Mouse (Mus musculus) embryonic facial prominence, embryonic 11.5 days (tissue): ENCODE measurements around the gene Aldh3b3. TPM values are rescaled to one million over a fixed set of nuclear protein-coding genes. Genes with fewer than 3 reads are reported as not detected.

Experiments used
- ATAC-seq: fragments of 200-750 bp; cut with Nextera tagmentation; replicated peaks from 2 replicates; pipeline ENCODE4 v1.8.0; 2017; ENCODE audit warnings: low read depth; ENCODE audit not compliant: insufficient number of reproducible peaks, low FRiP score, low TSS enrichment
- DNase-seq: peaks from one replicate; pipeline ENCODE4 v3.0.0-alpha.2; 2015; ENCODE audit warnings: low spot score
- H3K27ac ChIP-seq: fragments of 300-500 bp; sonication (generic); replicated peaks from 2 replicates; pipeline ENCODE4 v1.5.1; 2014; ENCODE audit warnings: mild to moderate bottlenecking, low read depth, low read length, control low read depth
- H3K27me3 ChIP-seq: fragments of 300-500 bp; sonication (generic); 2 replicates; pipeline ENCODE4 v1.6.1; 2014; ENCODE audit warnings: mild to moderate bottlenecking, low read length, moderate library complexity, mixed read lengths; ENCODE audit not compliant: control insufficient read depth, insufficient read depth
- H3K36me3 ChIP-seq: fragments of 300-500 bp; sonication (generic); replicated peaks from 2 replicates; pipeline ENCODE4 v1.6.1; 2014; ENCODE audit warnings: low read depth, mild to moderate bottlenecking, low read length, moderate library complexity, mixed read lengths; ENCODE audit not compliant: control insufficient read depth, insufficient read depth
- H3K4me1 ChIP-seq: fragments of 300-500 bp; sonication (generic); 2 replicates; pipeline ENCODE4 v1.6.1; 2014; ENCODE audit warnings: low read length, mixed read lengths; ENCODE audit not compliant: control insufficient read depth, insufficient read depth
- H3K4me2 ChIP-seq: fragments of 300-500 bp; sonication (generic); 2 replicates; pipeline ENCODE4 v1.6.1; 2014; ENCODE audit warnings: low read depth, mild to moderate bottlenecking, control low read depth, low read length, moderate library complexity
- H3K4me3 ChIP-seq: fragments of 300-500 bp; sonication (generic); 2 replicates; pipeline ENCODE4 v1.5.1; 2014; ENCODE audit warnings: low read depth, low read length, control low read depth
- H3K9ac ChIP-seq: fragments of 300-500 bp; sonication (generic); replicated peaks from 2 replicates; pipeline ENCODE4 v1.6.1; 2014; ENCODE audit warnings: mild to moderate bottlenecking, control low read depth, low read length
- H3K9me3 ChIP-seq: fragments of 300-500 bp; sonication (generic); replicated peaks from 2 replicates; pipeline ENCODE4 v1.6.1; 2016; ENCODE audit warnings: mild to moderate bottlenecking, low read length, inconsistent platforms, mixed read lengths; ENCODE audit not compliant: control insufficient read depth
- WGBS: fragments of 180-500 bp; shearing (Covaris S2); extraction: QIAGEN DNeasy Blood & Tissue Kit; methylation state at CpG from one replicate; pipeline ENCODE4 v1.1.7; 2014; 5-methylcytosine and 5-hydroxymethylcytosine counted together
- polyA plus RNA-seq: library from polyadenylated mRNA; unstranded; fragments of >200 nt; fragmentation: Nextera tagmentation; extraction: Ambion mirVana; gene quantifications from 2 replicates; pipeline ENCODE4 v1.2.1, GENCODE M21; 2014

The Aldh3b3 gene
- polyA plus RNA-seq, 1 experiment from 2014 or later = not detected

DNA sequence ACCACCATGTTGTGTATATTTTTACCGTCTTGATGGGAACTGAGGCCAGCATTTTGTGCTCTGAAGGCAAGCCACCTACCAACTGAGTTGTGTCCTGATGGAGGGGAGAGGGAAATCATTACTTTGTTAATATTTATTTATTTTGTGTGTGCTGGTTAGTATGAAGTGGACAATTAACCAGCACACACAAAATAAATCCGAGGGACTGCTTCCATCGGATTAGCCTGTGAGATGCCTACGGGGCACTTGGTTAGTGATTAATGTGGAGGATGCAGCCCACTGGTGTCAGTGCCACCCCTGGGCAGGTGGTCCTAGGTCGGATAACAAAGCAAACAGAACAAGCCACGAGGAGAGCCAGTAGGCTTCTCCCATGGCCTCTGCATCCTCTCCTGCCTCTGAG is 36.5 kb downstream of the Aldh3b3 start:
- H3K9ac ChIP-seq = no peak overlapping the region
- no peaks in the 10 kb centered on the region for H3K27me3 ChIP-seq
- H3K36me3 ChIP-seq = no peaks in the 10 kb centered on the region
- DNase-seq = no peak
- 68% methylated on average over 6 of the region's 6 CpGs for WGBS
- H3K4me3 ChIP-seq = no peak overlapping the region
- no peak for ATAC-seq
- no peaks in the 10 kb centered on the region for H3K4me1 ChIP-seq
- no peak overlapping the region for H3K27ac ChIP-seq
- no peak overlapping the region for H3K4me2 ChIP-seq
- no peaks in the 10 kb centered on the region for H3K9me3 ChIP-seq

DNA sequence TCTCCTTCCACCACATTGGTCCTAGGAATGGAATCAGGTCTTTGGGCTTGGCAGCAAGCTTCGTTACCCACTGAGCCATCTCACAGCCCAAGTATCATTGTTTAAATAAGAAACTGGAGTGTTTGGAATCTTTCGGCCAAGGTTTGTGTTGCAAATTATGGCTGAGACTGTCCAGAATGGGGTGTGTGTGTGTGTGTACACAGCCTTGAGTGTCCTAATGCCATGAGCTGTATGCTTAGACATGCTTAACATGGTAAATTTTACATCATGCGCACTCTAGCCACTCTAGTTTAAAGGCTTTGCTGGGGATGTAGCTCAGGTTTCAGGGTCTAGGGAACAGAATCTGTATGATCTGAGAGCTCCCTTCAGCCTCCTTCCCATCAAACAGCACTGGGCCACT is 37.1 kb downstream of the Aldh3b3 start:
- no peak for ATAC-seq
- DNase-seq = no peak
- H3K4me3 ChIP-seq = no peak overlapping the region

GRCm38 (mm10) chr19:3996106-3996505 is 37.7 kb downstream of the Aldh3b3 start:
- H3K36me3 ChIP-seq = no peaks in the 10 kb centered on the region
- H3K27me3 ChIP-seq = no peaks in the 10 kb centered on the region
- ATAC-seq (no peak), DNase-seq (no peak)
- H3K4me2 ChIP-seq = no peak overlapping the region
- H3K4me3 ChIP-seq = no peak overlapping the region
- H3K9ac ChIP-seq = no peak overlapping the region
- no peak overlapping the region for H3K27ac ChIP-seq
- WGBS = 64% methylated on average over 7 of the region's 7 CpGs
- no peaks in the 10 kb centered on the region for H3K9me3 ChIP-seq
- peaks cover 2% of the 10 kb centered on the region; the same call in 1 of the 2 replicates for H3K4me1 ChIP-seq

More for the DNA sequence above, 37.1 kb downstream of the Aldh3b3 start:
- Histone ChIP-seq H3K36me3 (no peaks in the 10 kb centered on the region), H3K4me2 (no peak overlapping the region), H3K9ac (no peak overlapping the region), H3K4me1 (no peaks in the 10 kb centered on the region), H3K9me3 (no peaks in the 10 kb centered on the region), H3K27ac (no peak overlapping the region), H3K27me3 (no peaks in the 10 kb centered on the region)
- WGBS = 83% methylated on average over 3 of the region's 3 CpGs

DNA sequence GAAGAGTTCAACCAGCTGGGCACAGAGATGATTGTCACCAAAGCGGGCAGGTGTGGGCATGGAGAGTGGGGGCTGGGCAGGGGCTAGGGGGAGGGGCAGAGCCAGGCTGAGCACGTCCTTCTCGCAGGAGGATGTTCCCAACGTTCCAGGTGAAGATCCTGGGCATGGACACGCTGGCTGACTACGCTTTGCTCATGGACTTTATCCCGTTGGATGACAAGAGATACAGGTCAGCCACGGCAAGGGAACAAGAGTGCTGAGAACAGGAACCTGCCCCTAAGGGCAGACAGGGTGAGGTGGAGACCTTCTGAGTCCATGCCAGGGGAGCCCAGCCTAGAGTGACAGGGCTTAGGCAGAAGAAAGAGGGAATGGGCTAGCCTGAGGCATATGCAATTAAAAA is 38.3 kb downstream of the Aldh3b3 start:
- DNase-seq (no peak), ATAC-seq (no peak)
- no peak overlapping the region for H3K27ac ChIP-seq
- H3K4me1 ChIP-seq = peaks cover 4% of the 10 kb centered on the region; the same call in 1 of the 2 replicates
- no peak overlapping the region for H3K4me2 ChIP-seq
- H3K4me3 ChIP-seq = no peak overlapping the region
- 84% methylated on average over 8 of the region's 8 CpGs for WGBS
- no peaks in the 10 kb centered on the region for H3K36me3 ChIP-seq
- no peak overlapping the region for H3K9ac ChIP-seq
- no peaks in the 10 kb centered on the region for H3K27me3 ChIP-seq
- no peaks in the 10 kb centered on the region for H3K9me3 ChIP-seq

- 69% methylated on average over 8 of the region's 8 CpGs for WGBS
- H3K4me3 ChIP-seq = no peak overlapping the region
These were observed 38.8 kb downstream of the Aldh3b3 start for GRCm38 (mm10) chr19:3997231-3997630.

GRCm38 (mm10) chr19:3998335-3998734 is 39.9 kb downstream of the Aldh3b3 start:
- H3K9ac ChIP-seq = no peak overlapping the region
- WGBS = 74% methylated on average over 8 of the region's 8 CpGs
- no peaks in the 10 kb centered on the region for H3K9me3 ChIP-seq
- ATAC-seq = no peak
- DNase-seq = no peak
- no peak overlapping the region for H3K27ac ChIP-seq
- no peaks in the 10 kb centered on the region for H3K36me3 ChIP-seq
- H3K4me2 ChIP-seq = no peak overlapping the region
- no peaks in the 10 kb centered on the region for H3K27me3 ChIP-seq
- H3K4me3 ChIP-seq = no peak overlapping the region
- H3K4me1 ChIP-seq = peaks cover 4% of the 10 kb centered on the region; the same call in 1 of the 2 replicates

More at GRCm38 (mm10) chr19:3997231-3997630, 38.8 kb downstream of the Aldh3b3 start:
- ATAC-seq (no peak), DNase-seq (no peak)
- Histone ChIP-seq H3K27me3 (no peaks in the 10 kb centered on the region), H3K36me3 (no peaks in the 10 kb centered on the region), H3K9me3 (no peaks in the 10 kb centered on the region), H3K27ac (no peak overlapping the region), H3K4me2 (no peak overlapping the region), H3K9ac (no peak overlapping the region), H3K4me1 (peaks cover 4% of the 10 kb centered on the region; the same call in 1 of the 2 replicates)

- Histone ChIP-seq H3K27me3 (no peaks in the 10 kb centered on the region), H3K9me3 (no peaks in the 10 kb centered on the region), H3K4me3 (no peak overlapping the region; the same call in 1 of the 2 replicates), H3K4me1 (peaks cover 4% of the 10 kb centered on the region; the same call in 1 of the 2 replicates), H3K9ac (no peak overlapping the region), H3K27ac (no peak overlapping the region), H3K36me3 (no peaks in the 10 kb centered on the region), H3K4me2 (no peak overlapping the region)
- WGBS = 84% methylated on average over 9 of the region's 9 CpGs
- no peak for ATAC-seq
- no peak for DNase-seq
These were observed 40.8 kb downstream of the Aldh3b3 start for GRCm38 (mm10) chr19:3999121-3999730.

GRCm38 (mm10) chr19:4000119-4000900 is 41.9 kb downstream of the Aldh3b3 start, which contains the start of the genes Nudt8 and Gm49405:
TSS of gene Nudt8 (plus strand) at chr19:4000580.
TSS of gene Gm49405 (plus strand) at chr19:4000626.
- peak within 1 kb of the TSS; percentile 78 for H3K4me3 ChIP-seq
- DNase-seq = peak; percentile 97
- peak within 1 kb of the TSS; percentile 95 for H3K27ac ChIP-seq
- H3K36me3 ChIP-seq = no peaks in the 10 kb centered on the region
- peak; percentile 88 for ATAC-seq
- H3K9ac ChIP-seq = peak within 1 kb of the TSS; percentile 93
- WGBS = under 1% methylated on average over 64 of the region's 64 CpGs
- peak within 1 kb of the TSS; percentile 92 for H3K4me2 ChIP-seq
- H3K4me1 ChIP-seq = peaks cover 4% of the 10 kb centered on the region; the same call in 1 of the 2 replicates
- no peaks in the 10 kb centered on the region for H3K9me3 ChIP-seq
- no peaks in the 10 kb centered on the region for H3K27me3 ChIP-seq
